Mouse (Mus musculus): Measurements from ENCODE around the gene Aip.

Aip gene

DNA sequence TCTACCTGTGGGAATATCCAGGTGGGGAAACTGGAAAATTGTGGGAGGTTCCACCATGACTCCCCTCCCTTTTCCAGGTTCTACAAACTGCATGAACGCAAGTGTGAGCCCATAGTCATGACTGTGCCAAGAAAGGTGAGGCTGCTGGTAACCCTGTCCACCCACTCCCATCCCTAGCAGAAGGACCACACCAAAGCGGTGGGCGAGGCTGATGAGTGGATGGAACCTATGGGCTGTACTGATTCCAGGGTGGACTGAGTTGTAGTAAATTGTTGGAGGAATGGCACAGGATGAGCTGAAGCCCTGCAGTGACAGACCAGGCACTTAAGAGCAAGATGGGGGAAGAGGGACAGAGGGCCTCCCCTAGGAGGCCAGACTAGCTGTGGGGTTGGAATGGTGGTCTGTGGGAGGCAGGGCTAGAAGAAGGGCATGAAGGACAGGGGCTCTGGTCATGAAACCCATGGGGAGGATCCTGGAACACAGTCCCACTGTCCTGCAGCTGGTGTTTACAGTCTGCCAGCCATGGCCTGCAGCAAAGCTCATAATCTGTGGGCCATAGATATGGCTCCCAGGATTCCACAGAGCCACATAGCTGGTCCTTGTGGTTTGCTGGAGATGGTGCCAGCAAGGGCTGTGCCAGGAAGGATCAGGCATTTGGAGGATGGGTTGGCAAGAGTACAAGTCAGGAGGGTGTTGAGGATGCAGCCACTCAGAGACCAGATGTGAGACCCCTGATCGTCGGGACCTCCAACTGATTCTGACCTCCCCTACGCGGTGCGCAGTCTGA is 27.0 kb upstream of the Aip start:
- no peak for DNase-seq (ENCODE audit: low spot score)

DNA sequence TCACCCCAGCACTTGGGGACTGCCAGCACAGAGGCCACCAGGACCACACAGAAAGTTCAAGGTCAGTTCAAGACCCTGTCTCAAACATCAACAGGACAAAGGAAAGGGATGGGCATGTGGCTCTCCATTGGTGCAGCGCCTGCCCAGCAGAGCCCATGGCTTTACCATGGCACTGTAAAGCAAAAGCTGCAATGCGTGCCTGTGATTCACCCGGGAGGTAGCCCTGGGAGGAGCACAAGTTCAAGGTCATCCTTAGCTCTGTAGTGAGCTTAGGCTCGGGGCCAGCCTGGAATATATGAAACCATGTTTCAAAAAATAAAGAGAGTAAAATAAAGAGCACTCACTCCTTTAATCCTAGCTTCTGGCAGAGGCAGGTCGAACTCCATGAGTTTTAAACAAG is 26.2 kb upstream of the Aip start:
- no peak for DNase-seq (ENCODE audit: low spot score)

DNA sequence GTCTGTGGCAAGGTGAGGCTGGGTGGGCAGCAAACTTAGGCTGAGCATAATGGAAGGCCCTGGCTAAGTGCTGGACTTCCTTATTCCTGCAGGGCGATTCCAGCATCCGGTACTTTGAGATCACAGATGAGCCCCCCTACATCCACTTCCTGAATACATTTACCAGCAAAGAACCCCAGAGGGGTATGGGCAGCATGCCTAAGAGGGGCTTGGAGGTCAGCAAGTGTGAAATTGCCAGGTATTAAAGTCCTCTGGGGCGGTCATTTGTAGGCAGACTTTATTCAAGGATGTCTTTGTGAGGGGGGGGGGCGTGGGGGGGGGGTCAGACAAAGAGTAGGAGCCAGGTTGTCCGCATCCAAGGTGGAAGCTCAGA is 25.8 kb upstream of the Aip start:
- no peak for DNase-seq (ENCODE audit: low spot score)

DNA sequence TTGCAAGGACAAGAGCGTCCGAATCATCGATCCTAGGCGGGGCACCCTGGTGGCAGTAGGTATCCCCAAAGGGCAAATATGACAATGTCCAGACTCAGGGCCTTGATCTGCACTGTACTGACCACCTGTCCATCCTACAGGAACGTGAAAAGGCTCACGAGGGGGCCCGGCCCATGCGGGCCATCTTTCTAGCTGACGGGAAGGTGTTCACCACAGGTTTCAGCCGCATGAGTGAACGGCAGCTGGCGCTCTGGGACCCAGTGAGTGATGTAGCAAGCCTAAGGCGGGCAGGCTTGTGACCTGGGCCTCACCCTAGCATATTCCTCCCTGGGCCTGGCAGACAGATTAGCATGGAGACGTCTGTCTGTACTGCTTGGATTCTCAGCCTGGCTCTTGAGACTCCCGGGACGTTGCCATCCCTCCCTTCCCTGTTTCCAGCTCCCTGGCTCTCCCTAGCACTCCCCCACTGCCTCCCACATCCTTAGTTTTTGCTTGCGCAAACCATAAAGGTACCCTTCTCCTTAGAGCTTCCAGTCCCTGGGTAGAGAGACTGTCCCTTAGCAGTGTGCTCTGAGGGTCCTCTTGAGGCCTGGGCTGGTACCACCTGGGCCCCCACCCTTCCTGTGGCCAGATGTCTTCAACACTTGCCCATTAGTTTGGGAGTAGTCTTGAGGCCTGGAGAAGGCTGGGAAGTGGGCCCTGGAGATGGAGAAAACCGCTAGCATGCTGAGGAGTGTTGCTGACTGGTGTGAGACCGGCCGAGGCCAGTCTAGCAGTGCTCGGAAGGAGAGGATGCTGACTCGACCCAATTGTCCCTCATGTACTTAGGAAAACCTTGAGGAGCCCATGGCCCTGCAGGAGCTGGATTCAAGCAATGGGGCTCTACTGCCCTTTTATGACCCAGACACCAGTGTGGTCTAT is 25.2 kb upstream of the Aip start:
- DNase-seq (ENCODE audit: low spot score) = no peak

DNA sequence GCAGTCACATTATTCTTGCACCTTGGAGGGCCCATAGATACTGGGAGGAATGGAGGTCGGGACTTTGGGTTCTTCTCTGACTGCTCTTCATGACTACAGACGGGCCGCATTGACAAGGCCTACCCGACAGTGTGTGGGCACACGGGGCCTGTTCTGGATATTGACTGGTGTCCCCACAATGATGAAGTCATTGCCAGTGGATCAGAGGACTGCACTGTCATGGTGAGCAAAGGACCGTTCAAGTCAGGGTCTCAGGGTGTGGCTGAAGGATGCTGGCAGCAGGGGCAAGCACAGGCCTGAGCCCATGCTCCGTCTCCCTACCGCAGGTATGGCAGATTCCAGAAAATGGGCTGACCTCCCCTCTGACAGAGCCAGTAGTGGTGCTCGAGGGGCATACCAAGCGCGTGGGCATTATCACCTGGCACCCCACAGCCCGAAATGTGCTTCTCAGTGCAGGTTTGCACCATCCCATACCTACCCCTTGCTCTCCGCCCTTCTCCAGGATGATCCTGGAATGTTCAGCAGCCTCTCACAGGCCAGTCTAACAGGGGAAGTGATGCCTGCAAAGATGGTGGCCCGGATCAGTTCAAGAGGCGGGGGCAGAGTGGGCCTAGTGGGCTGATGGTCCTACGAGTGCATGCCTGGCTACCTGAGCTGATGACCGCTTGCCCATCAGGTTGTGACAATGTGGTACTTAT is 24.3 kb upstream of the Aip start:
- DNase-seq (ENCODE audit: low spot score) = no peak

DNA sequence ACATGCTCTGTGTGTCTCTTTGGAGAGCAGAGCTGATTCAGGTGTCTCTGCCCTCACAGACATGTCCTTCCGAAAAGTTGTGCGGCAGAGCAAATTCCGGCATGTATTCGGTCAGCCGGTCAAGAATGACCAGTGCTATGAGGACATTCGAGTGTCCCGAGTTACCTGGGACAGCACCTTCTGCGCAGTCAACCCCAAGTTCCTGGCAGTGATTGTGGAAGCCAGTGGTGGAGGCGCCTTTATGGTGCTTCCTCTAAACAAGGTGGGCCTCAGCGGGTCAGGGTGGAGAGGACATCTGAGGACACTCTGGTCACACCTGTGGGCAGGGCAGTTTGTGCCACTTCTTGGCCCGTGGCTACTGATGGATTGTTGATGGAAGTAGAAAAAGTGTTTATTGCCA is 23.6 kb upstream of the Aip start:
- no peak for DNase-seq (ENCODE audit: low spot score)

DNA sequence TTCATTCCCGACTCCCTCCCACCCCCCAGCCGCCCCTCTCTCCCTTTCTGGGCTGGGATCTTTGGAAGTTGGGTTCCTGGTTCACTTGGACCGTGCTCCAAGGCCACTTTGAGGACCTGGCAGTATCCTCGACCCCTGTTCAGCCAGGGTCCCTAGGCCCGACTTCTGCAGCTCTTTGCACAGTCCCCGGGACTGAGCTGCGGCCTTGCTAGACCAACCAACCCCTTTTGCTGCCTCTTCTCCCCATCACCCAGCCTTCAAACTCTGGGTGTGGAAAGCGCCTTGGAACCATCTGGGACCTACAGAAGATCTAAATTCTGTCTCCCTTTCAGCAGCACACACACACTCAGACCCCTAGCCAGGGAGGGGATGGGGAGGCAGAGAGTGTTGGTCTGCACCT is 23.2 kb upstream of the Aip start:
- DNase-seq (ENCODE audit: low spot score) = no peak

DNA sequence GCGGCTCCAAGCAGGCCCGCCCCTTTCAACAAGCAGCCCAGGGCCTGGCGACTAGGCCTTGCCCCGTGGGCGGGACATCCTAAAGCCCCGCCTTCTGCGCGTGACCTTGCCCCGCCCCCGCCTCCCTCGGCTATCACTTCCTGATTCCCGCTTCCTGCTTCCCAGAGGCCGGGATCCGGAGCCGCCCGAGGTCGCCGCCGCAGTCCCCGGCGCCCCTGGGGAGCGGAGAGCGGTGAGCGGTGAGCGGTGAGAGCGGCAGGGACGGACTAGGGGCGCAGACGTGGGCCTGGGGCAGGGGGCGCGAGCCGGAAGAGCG is 22.8 kb upstream of the Aip start, which contains the start of gene Coro1b:
TSS of gene Coro1b (plus strand) at position 129 of the 316 bp plus-strand sequence.
- DNase-seq (ENCODE audit: low spot score) = peak; percentile 97

DNA sequence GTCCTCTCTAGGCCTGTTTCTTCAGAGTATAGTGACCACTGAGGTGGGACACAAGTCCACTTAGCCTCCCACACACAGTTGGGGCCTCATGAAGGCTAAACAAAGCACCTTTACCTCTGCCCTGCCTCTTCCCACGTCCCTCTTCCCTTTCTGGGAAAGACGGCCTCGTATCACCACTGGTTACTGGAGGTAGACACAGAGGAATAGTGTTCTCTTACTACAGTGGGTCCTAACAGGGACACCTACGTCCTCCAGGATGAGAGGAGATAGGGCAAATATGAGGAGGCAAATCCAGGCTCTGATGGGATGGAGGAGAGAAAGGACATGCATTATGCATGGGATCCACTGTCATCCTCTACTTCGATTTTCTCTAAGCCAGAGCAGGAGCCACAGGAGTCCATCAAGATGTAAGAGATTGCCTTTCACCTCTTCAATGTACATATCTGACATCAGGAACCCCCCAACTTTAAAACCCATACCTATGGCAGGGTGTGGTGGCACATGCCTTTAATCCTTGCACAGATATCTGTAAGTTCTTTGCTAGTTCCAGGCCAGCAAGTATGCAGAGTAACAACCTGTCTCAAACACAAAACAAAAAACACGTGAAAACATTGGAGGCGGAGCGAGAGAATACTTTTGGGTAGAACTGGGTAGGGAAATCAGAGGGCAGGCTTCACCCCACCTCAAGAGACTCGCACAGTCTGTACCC is 22.3 kb upstream of the Aip start:
- DNase-seq (ENCODE audit: low spot score) = peak; percentile 42

DNA sequence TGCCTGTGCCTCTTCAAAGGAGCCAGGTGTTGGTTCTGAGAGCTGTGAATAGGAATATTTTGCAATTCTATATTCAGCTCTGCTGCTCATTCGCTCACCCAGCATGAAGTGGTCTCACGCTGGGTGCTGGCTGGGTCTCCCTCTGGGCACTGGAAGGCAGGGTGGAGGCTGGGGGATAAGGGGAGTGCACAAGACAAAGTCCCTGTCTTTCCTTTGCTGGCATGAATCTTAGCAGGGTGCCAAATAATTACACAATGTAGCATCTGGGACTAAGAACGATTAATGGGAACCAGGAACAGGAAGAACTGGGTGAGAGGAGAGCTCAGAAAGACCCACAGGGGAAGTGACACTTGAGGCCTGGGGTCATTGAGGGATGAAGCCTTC is 21.4 kb upstream of the Aip start:
- peak; percentile 90 for DNase-seq (ENCODE audit: low spot score)

DNA sequence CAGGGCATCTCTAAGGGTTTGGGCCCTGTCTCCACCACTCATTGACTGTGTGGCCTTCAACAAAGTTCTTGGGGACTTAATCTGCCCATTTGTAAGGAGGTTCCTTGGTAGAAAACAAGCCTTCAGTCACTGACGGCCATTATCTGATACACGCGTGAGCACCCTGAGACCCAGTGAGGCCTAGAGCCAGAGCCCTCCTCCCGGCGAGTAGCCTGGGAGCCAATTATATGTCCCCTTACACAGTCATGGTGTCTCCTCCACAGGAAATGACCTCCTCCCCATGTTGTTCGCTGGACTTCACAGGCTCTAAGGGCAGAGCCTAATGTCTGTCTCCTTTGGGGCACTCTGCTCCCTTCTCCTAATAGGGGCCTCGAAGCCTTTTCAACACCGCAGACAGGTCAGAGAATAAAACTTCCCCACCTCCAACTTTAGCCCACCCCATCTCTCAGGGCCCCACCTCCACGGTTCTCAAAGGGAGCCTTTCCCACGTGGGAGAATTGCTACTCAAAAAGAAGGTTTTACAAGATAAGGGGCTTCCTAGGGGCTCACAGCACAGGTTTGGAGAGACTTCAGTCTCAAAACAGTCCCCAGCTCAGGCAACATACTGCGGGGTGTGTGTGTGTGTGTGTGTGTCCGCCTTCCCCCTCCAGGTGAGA is 20.8 kb upstream of the Aip start:
- no peak for DNase-seq (ENCODE audit: low spot score)

DNA sequence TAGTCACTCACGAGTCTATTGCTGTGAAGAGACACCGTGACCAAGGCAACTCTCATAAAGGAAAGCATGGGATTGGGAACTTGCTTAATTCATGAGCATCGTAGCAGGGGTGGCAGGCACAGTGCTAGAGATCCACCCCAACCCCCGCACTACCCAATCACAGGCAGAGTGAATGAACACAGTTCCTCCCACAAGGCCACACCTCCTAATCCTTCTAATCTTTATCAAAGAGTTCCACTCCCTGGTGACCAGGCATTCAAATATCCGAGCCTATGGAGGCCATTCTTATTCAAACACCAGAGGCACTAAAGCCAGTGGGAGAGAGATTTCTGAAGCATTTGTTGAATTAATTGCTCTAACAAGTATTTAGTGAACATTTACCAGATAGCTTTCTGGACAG is 20.3 kb upstream of the Aip start:
- DNase-seq (ENCODE audit: low spot score) = no peak

DNA sequence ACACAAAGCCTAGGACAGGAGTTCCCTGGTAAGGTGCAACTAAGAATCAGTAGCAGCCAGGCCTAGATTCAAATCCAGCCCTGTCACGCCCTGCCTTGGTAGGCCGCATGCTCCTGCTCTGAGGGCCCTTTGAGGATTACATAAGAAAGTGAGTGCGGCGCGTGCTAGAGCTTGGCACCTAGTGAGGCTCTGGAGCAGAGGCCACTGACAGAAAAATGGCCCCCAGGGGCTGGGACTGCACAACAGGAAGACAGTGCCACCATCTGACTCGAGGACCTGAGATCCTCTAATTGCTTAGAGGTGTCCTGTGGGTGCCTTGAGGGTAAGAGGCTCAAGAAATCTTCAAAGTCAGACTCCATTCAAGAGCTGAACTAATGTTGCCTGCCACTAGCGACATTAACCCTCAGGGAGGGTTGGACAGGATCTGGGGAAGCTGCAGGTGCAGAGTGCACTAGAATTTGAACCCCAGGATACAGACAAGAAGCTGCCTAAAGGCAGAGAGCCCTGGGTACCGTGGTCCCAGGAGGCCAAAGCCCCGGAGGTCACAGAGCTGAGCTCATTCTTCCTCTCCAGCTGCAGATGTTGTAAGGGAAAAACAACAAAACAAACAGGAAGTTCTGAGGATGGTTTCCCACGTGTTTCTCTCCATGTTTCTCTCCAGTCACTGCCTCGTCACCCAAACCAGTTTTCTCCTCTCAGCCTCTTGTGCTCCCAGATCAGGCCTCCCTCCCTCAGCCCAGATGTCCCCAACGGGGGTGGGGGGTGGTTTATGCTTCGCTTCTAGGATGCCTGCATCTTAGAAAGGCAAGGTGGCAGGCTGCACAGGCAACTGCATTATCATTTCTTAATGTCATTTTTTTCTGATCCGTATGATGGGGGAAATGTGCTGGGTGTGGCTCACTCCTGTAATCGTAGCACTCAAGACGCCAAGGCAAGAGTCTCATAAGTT is 19.2 kb upstream of the Aip start:
- peak; percentile 81 for DNase-seq (ENCODE audit: low spot score)

DNA sequence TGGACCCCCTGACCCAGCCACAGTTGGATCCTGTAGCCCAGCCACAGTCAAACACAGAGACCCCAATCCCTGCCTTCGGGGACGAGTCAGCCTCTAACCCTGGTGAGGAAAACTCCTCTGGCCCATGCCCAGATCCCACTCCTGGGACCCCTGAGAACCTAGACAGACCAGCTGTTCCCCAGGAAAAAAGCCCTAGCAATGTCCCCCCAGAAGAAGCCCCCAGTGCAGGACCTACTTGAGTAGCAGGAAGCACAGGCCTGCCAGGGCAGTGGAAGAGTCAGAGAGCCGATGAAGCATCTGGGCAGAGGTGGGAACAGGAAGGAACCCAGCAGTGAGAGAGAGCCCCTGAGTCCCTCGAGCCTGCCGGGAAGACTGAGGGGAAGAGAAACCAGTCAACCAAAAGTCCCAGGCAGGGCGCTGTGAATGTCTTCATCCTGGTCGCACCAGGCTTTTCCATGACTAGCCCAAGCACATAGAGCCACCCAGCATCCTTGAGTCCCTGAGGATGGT is 18.2 kb upstream of the Aip start, which contains the start of gene Cabp4:
TSS of gene Cabp4 (minus strand) at position 275 of the 510 bp plus-strand sequence.
- DNase-seq (ENCODE audit: low spot score) = no peak

DNA sequence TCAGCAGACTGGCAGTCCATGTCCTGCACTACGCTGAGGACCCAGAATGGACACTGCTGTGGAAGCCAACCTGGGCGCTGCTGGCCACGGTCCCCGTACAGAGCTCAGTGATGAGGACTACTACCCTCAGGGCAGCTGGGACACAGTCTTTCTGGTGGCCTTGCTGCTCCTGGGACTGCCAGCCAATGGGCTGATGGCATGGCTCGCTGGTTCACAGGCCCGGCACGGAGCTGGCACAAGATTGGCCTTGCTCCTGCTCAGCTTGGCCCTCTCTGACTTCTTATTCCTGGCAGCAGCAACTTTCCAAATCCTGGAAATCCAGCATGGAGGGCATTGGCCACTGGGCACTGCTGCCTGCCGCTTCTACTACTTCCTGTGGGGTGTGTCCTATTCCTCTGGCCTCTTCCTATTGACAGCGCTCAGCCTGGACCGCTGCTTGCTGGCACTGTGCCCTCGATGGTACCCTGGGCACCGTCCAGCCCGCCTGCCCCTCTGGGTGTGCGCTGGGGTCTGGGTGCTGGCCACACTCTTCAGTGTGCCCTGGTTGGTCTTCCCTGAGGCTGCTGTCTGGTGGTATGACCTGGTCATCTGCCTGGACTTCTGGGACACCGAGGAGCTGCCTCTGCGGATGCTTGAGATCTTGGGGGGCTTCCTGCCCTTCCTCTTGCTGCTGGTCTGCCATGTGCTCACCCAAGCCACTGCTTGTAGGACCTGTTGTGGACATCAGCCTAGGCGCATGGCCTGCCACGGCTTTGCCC is 16.9 kb upstream of the Aip start:
- DNase-seq (ENCODE audit: low spot score) = peak; percentile 64

DNA sequence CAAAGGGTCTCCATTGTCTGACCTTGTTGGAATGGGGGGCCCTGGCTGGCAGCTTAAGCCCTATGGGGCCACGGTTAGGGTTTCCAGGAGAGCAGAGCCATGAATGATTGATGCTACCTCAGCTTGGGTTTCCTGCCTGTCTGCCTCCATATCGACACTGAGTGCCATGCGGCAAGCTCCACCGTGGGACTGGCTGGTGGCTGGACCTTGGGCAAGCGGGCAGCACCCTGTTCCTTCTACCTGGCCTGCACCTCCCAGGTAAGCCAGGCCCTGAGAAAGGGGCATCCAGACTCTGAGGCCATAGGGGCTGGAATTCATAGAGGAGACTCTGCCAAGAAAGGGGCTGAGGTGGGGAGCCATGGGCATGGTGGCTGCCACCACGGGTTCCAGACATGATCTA is 14.5 kb upstream of the Aip start:
- DNase-seq (ENCODE audit: low spot score) = no peak

DNA sequence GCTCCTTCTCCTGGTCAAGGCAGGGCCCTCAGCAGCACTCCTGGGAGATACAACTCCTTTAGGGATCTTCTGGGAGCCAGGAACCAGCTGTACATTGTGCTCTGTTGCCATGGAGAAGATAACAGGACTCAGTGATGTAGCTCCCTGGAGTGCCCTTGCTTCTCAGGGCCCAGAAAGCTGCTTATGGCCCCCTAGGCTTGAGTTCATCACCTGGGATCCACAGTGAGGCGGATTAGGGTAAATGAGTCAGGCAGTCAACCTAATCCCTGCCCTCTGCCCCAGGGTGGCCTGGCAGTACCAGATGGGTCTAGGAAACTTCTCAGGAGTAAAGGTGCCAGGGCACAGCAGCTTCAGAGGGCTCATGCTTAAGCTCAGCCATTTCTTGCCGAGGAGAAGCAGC is 13.8 kb upstream of the Aip start, which contains the start of gene Gpr152:
TSS of gene Gpr152 (plus strand) at position 342 of the 400 bp plus-strand sequence.
- no peak for DNase-seq (ENCODE audit: low spot score)

DNA sequence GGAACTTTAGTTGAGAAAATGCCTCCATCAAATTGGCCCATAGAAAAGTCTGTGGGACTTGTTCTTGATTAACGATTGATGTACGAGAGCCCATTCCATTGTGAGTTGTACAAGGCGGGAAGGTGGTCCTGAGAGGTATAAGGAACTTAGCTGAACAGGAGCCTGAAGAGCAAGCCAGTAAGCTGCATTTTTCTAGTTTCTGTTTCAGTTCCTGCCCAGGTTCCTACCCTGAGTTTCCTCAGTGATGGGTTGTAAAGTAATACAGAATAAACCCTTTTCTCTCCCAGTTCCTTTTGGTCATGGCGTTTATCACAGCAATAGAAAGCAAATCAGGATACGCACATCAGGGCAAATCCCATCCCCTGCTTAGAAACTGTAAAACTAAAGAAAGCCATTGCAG is 12.3 kb upstream of the Aip start:
- DNase-seq (ENCODE audit: low spot score) = no peak

DNA sequence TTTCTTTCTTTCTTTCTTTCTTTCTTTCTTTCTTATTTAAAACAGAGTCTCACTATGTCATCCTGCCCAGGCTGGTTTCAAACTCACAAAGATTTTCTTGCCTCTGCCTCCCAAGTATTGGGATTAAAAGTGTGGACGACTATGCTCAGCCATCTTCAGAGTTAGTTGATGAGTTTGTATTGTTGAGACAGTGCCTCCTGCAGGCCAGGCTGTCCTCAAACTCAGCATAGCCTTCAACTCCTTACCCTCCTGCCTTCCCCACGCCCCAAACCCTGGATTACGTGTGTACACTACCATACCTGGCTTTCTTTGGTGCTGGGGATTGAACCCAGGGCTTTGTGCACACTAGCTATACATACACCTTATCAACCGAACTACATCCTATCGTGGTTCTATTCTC is 10.8 kb upstream of the Aip start:
- DNase-seq (ENCODE audit: low spot score) = no peak

Data from adipocyte (in vitro differentiated cells).